Mouse (Mus musculus) c-Kit-positive CD71-negative TER-119-negative erythroid progenitor cells, embryonic 14.5 days (primary cell): ENCODE data around the gene Ube2h.

Source experiments
- DNase-seq: peaks from one replicate; pipeline ENCODE4 v3.0.0-alpha.2; 2013; ENCODE audit warnings: low read depth

Ube2h gene

GRCm38 (mm10) chr6:30299116-30299515 lies 5.2 kb downstream of the Ube2h start:
- DNase-seq = no peak

GRCm38 (mm10) chr6:30292579-30292978 lies 11.8 kb downstream of the Ube2h start:
- DNase-seq = no peak

GRCm38 (mm10) chr6:30287958-30288357 lies 16.4 kb downstream of the Ube2h start:
- DNase-seq = no peak

GRCm38 (mm10) chr6:30286642-30287041 lies 17.7 kb downstream of the Ube2h start:
- no peak for DNase-seq

GRCm38 (mm10) chr6:30284177-30284576 lies 20.2 kb downstream of the Ube2h start:
- no peak for DNase-seq

- DNase-seq = no peak
Observed at GRCm38 (mm10) chr6:30282361-30282760, 22.0 kb downstream of the Ube2h start.

GRCm38 (mm10) chr6:30278374-30278773 lies 26.0 kb downstream of the Ube2h start:
- DNase-seq = no peak

- DNase-seq = no peak
Observed at GRCm38 (mm10) chr6:30276882-30277281, 27.5 kb downstream of the Ube2h start.

GRCm38 (mm10) chr6:30276375-30276774 lies 28.0 kb downstream of the Ube2h start:
- DNase-seq = no peak

GRCm38 (mm10) chr6:30275159-30275847 lies 29.0 kb downstream of the Ube2h start:
- no peak for DNase-seq

GRCm38 (mm10) chr6:30272911-30273310 lies 31.4 kb downstream of the Ube2h start:
- DNase-seq = no peak

GRCm38 (mm10) chr6:30272338-30272905 lies 31.9 kb downstream of the Ube2h start:
- DNase-seq = no peak

- no peak for DNase-seq
Observed at GRCm38 (mm10) chr6:30269846-30270245, 34.5 kb downstream of the Ube2h start.

GRCm38 (mm10) chr6:30267486-30267885 lies 36.9 kb downstream of the Ube2h start:
- DNase-seq = no peak

GRCm38 (mm10) chr6:30265402-30265801 lies 38.9 kb downstream of the Ube2h start:
- DNase-seq = no peak

- DNase-seq = no peak
Observed at GRCm38 (mm10) chr6:30263053-30263452, 41.3 kb downstream of the Ube2h start.

GRCm38 (mm10) chr6:30259271-30259670 lies 45.1 kb downstream of the Ube2h start:
- no peak for DNase-seq

- DNase-seq = no peak
Observed at GRCm38 (mm10) chr6:30257962-30258361, 46.4 kb downstream of the Ube2h start.

GRCm38 (mm10) chr6:30255846-30256245 lies 48.5 kb downstream of the Ube2h start:
- no peak for DNase-seq

GRCm38 (mm10) chr6:30252271-30253010 lies 51.9 kb downstream of the Ube2h start:
- no peak for DNase-seq

- DNase-seq = no peak
Observed at GRCm38 (mm10) chr6:30248708-30249107, 55.6 kb downstream of the Ube2h start.

GRCm38 (mm10) chr6:30245940-30246339 lies 58.4 kb downstream of the Ube2h start:
- no peak for DNase-seq

GRCm38 (mm10) chr6:30245397-30245796 lies 58.9 kb downstream of the Ube2h start:
- no peak for DNase-seq
